Comparison of ENCODE assay signal across 8 mouse cellular contexts in genomic region chr16:67620826-67621505, GRCm38 (mm10). TPM values are rescaled to one million over a fixed set of nuclear protein-coding genes. Genes with fewer than 3 reads are reported as not detected.
DNase-seq lines count a peak whose midpoint lies in the region; ATAC-seq and TF ChIP-seq lines count a peak whose summit lies in the region.

Gene Cadm2, minus strand, starts transcription at chr16:67620908.

- 0 out of 2 replicates have a peak, but pooled peaks cover 2% of the 10 kb centered on the region for H3K9me3 ChIP-seq in E14TG2a.4 (ENCODE audit: low read length)
- H3K9me3 ChIP-seq in forebrain, embryonic 12.5 days = no peaks in the 10 kb centered on the region
- H3K9me3 ChIP-seq in heart, embryonic 15.5 days (replicated peaks) = no peaks in the 10 kb centered on the region
- no peaks in the 10 kb centered on the region for H3K9me3 ChIP-seq in liver, embryonic 12.5 days (replicated peaks)
- H3K9me3 ChIP-seq in stomach, embryonic 16.5 days (replicated peaks; ENCODE audit: control insufficient read depth, low read length) = no peaks in the 10 kb centered on the region

- peak; percentile 89 for ATAC-seq in cerebellum, adult (ENCODE audit: insufficient number of reproducible peaks, low FRiP score, low TSS enrichment)
- peak; percentile 99 for ATAC-seq in forebrain, embryonic 12.5 days (ENCODE audit: low FRiP score)
- ATAC-seq in heart, embryonic 15.5 days (replicated peaks; ENCODE audit: insufficient number of reproducible peaks, insufficient read depth, low FRiP score, low read depth) = peak; percentile 100
- ATAC-seq in liver, embryonic 12.5 days = peak; percentile 100
- peak; percentile 100 for ATAC-seq in stomach, embryonic 16.5 days (ENCODE audit: insufficient read depth, low FRiP score)

- TF ChIP-seq CTCF in E14TG2a.4 (conservative IDR thresholded peaks at IDR 0.05; ENCODE audit: low read length) = no peak

- H3K36me3 ChIP-seq in E14TG2a.4 (ENCODE audit: insufficient read depth, low read length) = no peaks in the 10 kb centered on the region
- H3K36me3 ChIP-seq in forebrain, embryonic 12.5 days (replicated peaks) = no peaks in the 10 kb centered on the region
- no peaks in the 10 kb centered on the region for H3K36me3 ChIP-seq in heart, embryonic 15.5 days
- no peaks in the 10 kb centered on the region for H3K36me3 ChIP-seq in liver, embryonic 12.5 days
- no peaks in the 10 kb centered on the region for H3K36me3 ChIP-seq in stomach, embryonic 16.5 days (ENCODE audit: control insufficient read depth, insufficient read depth, low read length)

- H3K9ac ChIP-seq in forebrain, embryonic 12.5 days = peak within 1 kb of the TSS; percentile 66
- peak within 1 kb of the TSS; percentile 56 for H3K9ac ChIP-seq in heart, embryonic 15.5 days
- no peak within 1 kb of the TSS for H3K9ac ChIP-seq in liver, embryonic 12.5 days
- H3K9ac ChIP-seq in stomach, embryonic 16.5 days (ENCODE audit: low read length) = peak within 1 kb of the TSS; percentile 73

- peaks cover 8% of the 10 kb centered on the region for H3K4me1 ChIP-seq in E14TG2a.4 (replicated peaks; ENCODE audit: low read depth, low read length)
- peaks cover 8% of the 10 kb centered on the region for H3K4me1 ChIP-seq in forebrain, embryonic 12.5 days
- peaks cover 18% of the 10 kb centered on the region for H3K4me1 ChIP-seq in heart, embryonic 15.5 days (replicated peaks)
- H3K4me1 ChIP-seq in liver, embryonic 12.5 days = peaks cover 9% of the 10 kb centered on the region; the same call in 1 of the 2 replicates
- no peaks in the 10 kb centered on the region for H3K4me1 ChIP-seq in stomach, embryonic 16.5 days (ENCODE audit: control insufficient read depth, insufficient read depth, low read length)

- H3K27ac ChIP-seq in forebrain, embryonic 12.5 days = peak within 1 kb of the TSS; percentile 81
- no peak within 1 kb of the TSS for H3K27ac ChIP-seq in heart, embryonic 15.5 days
- no peak within 1 kb of the TSS for H3K27ac ChIP-seq in liver, embryonic 12.5 days
- H3K27ac ChIP-seq in stomach, embryonic 16.5 days (ENCODE audit: low read length) = no peak within 1 kb of the TSS

- WGBS in forebrain, embryonic 12.5 days = 2% methylated on average over 20 of the region's 35 CpGs
- WGBS in heart, embryonic 15.5 days = under 1% methylated on average over 25 of the region's 35 CpGs
- whole genome bisulfite sequencing in liver, embryonic 12.5 days (ENCODE audit: insufficient replicate concordance) = under 1% methylated on average over 16 of the region's 35 CpGs
- 1% methylated on average over 21 of the region's 35 CpGs for WGBS in stomach, embryonic 16.5 days

- H3K27me3 ChIP-seq in E14TG2a.4 (ENCODE audit: insufficient read depth, low read length) = peaks cover 39% of the 10 kb centered on the region
- no peaks in the 10 kb centered on the region for H3K27me3 ChIP-seq in forebrain, embryonic 12.5 days
- peaks cover 36% of the 10 kb centered on the region for H3K27me3 ChIP-seq in heart, embryonic 15.5 days
- peaks cover 49% of the 10 kb centered on the region for H3K27me3 ChIP-seq in liver, embryonic 12.5 days (replicated peaks)
- peaks cover 5% of the 10 kb centered on the region; the same call in 1 of the 2 replicates for H3K27me3 ChIP-seq in stomach, embryonic 16.5 days (ENCODE audit: control insufficient read depth, insufficient read depth, low read length)

- peak; percentile 92 for DNase-seq in kidney, postnatal 10 days
- DNase-seq in neural tube, embryonic 10.5 days (ENCODE audit: extremely low spot score, low spot score) = peak; percentile 86

- H3K4me2 ChIP-seq in forebrain, embryonic 12.5 days = peak within 1 kb of the TSS; percentile 72
- peak within 1 kb of the TSS; percentile 100 for H3K4me2 ChIP-seq in heart, embryonic 15.5 days
- H3K4me2 ChIP-seq in liver, embryonic 12.5 days = peak within 1 kb of the TSS; percentile 88
- peak within 1 kb of the TSS; percentile 97 for H3K4me2 ChIP-seq in stomach, embryonic 16.5 days (ENCODE audit: low read depth, low read length)

- peak within 1 kb of the TSS; percentile 90 for H3K4me3 ChIP-seq in E14TG2a.4 (replicated peaks; ENCODE audit: low read length)
- H3K4me3 ChIP-seq in forebrain, embryonic 12.5 days (replicated peaks) = peak within 1 kb of the TSS; percentile 71
- peak within 1 kb of the TSS; percentile 83 for H3K4me3 ChIP-seq in heart, embryonic 15.5 days
- peak within 1 kb of the TSS; percentile 60 for H3K4me3 ChIP-seq in liver, embryonic 12.5 days
- H3K4me3 ChIP-seq in stomach, embryonic 16.5 days (replicated peaks; ENCODE audit: low read length) = peak within 1 kb of the TSS; percentile 74

RNA-seq across cellular contexts. Expression of gene Cadm2, which starts in this region (rescaled TPM):
- polyA plus RNA-seq in forebrain, embryonic 12.5 days (2016; fragmentation: Nextera tagmentation; extraction: Ambion mirVana) = 9.5 and 11.0 TPM in 2 replicates
- 0.20 TPM in 2 replicates for polyA plus RNA-seq in heart, embryonic 15.5 days (2015; fragmentation: Nextera tagmentation; extraction: Ambion mirVana)
- polyA plus RNA-seq in liver, embryonic 12.5 days (2016; fragmentation: Nextera tagmentation; extraction: Ambion mirVana) = 0.11 and 0.17 TPM in 2 replicates
- polyA plus RNA-seq in stomach, embryonic 16.5 days (2015; fragmentation: Nextera tagmentation; extraction: Ambion mirVana) = 0.36 and 0.76 TPM in 2 replicates

Comparison
In these comparisons a context has a peak if more than half of its experiments do, and no peak if none do; other contexts are left out.
1. Peak in ATAC-seq, H3K4me3 ChIP-seq, H3K9ac ChIP-seq and H3K4me2 ChIP-seq in heart, embryonic 15.5 days; RNA of the gene not detected or under 1 TPM.
2. Peak in ATAC-seq, H3K4me3 ChIP-seq and H3K4me2 ChIP-seq in liver, embryonic 12.5 days; RNA of the gene not detected or under 1 TPM.
3. Peak in ATAC-seq, H3K4me3 ChIP-seq, H3K9ac ChIP-seq and H3K4me2 ChIP-seq in stomach, embryonic 16.5 days; RNA of the gene not detected or under 1 TPM.